Mouse (Mus musculus) left cerebral cortex, postnatal 14 days (tissue): ENCODE data around the gene Xylt1. TPM values are rescaled to one million over a fixed set of nuclear protein-coding genes. Genes with fewer than 3 reads are reported as not detected.
A peak's percentile ranks its signal among the peaks of the same experiment; 100 is the strongest.

Experiments
- DNase-seq, 2 experiments: peaks; one replicate each; pipeline ENCODE4 v3.0.0; 2021 to 2022; ENCODE audit warnings: low spot score in 2 of 2, mixed read lengths in 1 of 2
- intact Hi-C: fragments of 180-260 bp; cut with DNase I; formaldehyde crosslinking; loops from one replicate; pipeline ENCODE4 v1.15.1; 2025
- total RNA-seq, 2 experiments: library from RNA; stranded (reverse); gene quantifications; 2 replicates each; pipeline ENCODE4 v1.2.3; 2021

Gene Xylt1
- total RNA-seq, 2 experiments from 2014 or later: 52.9 to 53.8 TPM

DNA sequence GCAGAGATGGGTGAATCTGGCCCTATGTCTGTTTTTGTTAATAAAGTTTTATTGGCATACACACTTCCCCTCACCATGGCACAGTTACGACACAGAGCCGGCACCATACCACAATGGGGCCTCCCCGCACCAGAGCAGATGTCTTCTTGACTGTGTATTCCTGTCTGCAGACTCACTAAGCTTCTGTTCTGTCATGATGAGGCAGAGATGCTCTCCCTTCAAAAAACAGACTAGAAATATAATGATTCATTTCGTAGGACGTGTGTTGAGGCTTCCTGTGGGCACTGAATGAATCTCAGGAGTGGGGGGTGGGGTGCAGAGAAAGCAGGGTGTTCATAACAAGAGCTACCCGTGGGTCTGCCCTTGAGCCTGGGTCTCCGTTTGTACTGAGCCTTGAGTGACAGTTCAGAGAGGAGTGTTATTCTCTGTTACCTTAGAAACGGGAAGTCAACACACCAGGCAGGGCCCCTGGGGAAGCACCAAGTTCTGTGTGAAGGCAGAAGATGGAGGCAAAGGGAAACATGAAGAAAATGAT, 48.0 kb downstream of the Xylt1 start:
- intact Hi-C loops: no loop called here
- peak in 1 of 2 experiments; percentile 46 for DNase-seq

DNA sequence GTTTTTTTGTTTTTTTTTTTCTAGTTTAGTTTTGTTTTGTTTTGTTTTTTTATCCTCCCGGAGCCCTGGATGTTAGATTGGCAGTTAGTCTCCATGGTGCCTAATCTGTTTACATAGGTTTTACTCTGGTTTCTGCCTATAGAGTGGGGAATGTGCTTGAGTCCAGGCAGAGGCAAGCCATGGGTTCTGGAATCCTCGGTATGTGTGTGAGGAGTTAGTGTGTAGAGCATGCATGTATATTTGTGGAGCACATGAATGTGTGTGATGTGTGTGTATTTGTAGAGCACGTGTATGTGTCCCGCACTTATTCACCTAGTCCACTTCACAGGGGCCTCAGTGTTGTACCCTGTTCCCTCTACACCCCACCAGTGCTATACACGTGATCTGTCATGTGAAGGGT, 48.7 kb downstream of the Xylt1 start:
- no peak for DNase-seq
- intact Hi-C loops: no loop called here

DNA sequence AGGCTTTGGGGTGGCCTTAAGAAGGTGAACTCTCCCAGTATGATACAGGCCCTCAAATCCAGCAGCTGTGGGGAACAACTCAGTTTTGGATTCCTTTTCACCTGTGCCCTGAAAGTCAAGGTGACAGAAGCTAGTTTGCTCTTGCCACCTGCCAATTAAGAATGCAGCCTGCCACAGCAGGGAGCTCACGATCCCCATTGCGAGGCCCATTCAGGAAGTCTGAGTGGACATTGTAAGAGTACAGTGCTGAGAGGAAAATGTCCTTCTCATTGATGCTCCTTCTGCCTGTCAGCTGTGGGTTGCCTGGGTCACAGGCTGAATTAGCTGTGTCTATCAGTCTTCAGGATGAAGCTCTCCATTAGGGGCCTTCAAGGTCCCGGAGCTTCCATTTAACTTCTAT, 49.1 kb downstream of the Xylt1 start:
- intact Hi-C loops: no loop called here
- no peak for DNase-seq

DNA sequence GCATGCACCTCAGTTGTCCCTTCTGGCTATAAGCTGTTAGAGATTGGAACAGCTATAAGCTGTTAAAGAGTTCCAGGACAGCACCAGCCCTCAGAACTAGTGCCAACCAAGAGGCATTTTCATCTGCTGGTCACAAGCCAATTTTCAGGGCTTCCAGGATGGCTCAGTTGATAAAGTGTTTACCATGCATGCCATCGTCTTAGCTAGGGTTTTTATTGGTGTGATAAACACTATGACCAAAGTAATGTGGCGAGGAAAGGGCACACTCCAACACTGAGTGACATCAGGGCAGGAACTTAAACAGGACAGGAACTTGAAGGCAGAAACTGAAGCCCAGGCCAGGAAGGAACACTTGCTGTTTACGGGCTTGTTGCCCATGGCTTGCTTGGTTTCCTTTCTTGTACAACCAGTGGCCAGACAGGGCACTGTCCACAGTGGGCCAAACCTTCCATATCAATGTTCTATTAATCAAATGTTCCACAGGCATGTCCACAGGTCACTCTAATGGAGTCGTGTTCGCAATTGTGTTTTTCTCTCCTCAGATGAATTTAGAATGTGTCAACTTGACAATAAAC, 49.7 kb downstream of the Xylt1 start:
- DNase-seq: no peak
- intact Hi-C loops: no loop called here

DNA sequence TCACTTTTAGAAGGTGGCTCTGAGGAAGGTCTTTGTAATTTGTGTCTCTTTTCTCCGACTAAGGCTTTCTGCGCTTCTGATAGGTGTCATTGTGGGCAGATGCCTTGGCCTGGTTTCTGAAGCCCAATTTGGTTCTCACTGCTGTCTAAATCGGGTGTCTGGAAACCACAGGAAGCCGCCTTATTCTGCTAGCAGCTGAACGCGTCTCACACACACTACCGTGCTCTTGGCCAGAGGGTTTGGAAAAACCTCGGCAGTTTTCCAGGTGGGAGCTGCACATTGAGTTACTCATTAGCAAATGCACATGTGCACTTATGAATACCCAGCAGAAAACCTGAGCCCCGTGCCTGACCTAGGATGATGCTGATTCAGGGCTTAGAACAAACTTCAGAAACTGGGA, 52.9 kb downstream of the Xylt1 start:
- intact Hi-C loops: no loop called here
- peak; percentile 65 to 66 for DNase-seq

DNA sequence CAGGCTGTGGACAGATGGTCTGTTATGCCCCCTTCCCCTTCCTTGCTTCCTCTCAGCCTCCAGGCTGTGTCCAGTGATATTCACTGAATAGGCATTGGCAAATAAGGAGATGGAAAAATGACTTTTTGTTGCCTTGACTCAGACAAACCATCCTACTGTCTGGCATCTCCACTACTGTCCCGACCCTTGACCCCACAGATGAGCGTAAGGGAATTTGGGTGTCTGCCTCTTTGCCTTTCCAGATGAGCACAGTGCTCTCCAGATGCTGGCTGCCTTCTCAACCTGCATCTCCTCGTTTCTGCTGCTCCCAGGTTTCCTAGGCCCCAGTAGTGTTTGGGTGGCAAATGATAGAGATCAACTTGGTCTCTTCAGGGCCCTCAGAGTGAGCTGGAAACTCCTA, 54.3 kb downstream of the Xylt1 start:
- intact Hi-C loops: loop anchor here (5.0 kb wide), 1 partner anchor 53 kb away; the partner anchor contains the start of gene Xylt1
- no peak for DNase-seq

DNA sequence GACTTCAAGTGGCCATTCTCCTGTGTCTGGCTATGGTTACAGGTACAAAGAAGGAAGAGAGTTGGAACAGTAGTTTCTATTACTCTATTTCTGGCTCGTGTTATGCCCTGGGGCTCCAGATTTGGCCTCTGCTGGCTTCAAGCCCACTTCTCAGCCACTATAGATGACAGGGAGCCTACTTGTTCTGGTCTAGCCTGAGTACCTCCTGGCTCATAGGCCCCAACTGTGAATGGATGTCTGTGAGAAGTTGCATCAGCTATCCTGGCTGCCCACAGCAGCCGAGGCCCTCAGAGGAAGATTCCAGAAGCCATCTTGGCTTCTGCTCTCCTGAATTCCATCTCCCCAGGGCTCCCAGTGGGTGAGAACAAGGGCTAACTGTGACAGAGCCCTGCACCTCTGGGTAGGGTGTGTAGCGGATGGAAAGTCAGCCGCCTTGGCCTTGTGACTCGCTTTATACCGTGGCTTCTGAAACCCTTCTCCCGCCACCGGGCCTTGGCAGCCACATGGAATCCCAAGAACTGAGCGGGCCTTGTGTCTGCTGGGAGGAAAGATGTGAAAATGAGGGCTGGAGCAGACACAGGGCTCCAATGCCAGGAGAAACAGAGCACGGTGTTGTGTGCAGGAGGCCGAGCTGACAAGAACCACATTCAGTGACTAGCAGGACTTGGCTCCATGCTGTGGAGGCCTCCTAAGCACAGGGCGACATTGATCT, 55.1 kb downstream of the Xylt1 start:
- intact Hi-C loops: loop anchor here (5.0 kb wide), 1 partner anchor 54 kb away; the partner anchor contains the start of gene Xylt1
- peak; percentile 51 to 68 for DNase-seq

DNA sequence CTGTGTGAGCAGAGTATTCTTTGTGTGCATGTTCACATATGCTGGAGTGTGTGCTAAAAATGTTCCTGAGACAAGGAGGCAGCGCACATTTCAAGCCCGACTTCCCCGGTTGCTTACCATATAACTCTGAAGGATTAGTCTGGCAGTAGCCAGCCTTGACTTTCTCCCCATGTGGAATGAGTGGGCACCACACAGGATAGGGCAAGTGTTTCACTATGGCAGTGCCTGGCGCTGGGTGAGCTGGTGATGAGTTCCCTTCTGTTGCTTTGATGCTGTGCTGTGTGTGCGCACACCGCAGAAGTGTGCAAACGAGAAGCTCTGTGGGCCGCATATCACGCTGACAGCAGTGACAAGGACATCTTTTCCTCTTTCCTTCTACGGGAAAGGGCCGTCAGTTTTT, 56.1 kb downstream of the Xylt1 start:
- peak; percentile 31 to 52 for DNase-seq

DNA sequence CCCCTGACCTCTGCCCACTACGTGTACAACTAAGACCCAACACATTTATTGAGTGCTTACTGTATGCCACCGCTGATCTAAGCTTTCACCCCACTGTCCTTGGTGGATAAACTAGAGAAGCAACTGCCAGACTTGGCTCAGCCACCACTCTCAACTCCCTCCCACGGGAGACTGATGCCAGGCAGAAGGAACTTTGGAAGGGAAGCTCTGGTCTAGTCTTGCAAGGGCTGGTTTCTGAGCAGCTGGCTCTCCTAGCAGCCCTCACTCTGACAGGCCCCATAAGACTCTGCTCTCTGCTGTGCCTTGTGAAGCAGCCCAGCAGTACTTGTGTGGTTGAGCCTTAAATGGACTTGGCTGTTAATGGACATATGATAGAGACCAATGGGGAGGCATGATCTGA, 60.2 kb downstream of the Xylt1 start:
- DNase-seq: peak; percentile 55 to 72
- intact Hi-C loops: no loop called here

More for the DNA sequence above, 56.1 kb downstream of the Xylt1 start:
- intact Hi-C loops: loop anchor here (5.0 kb wide), 1 partner anchor 55 kb away; the partner anchor contains the start of gene Xylt1

DNA sequence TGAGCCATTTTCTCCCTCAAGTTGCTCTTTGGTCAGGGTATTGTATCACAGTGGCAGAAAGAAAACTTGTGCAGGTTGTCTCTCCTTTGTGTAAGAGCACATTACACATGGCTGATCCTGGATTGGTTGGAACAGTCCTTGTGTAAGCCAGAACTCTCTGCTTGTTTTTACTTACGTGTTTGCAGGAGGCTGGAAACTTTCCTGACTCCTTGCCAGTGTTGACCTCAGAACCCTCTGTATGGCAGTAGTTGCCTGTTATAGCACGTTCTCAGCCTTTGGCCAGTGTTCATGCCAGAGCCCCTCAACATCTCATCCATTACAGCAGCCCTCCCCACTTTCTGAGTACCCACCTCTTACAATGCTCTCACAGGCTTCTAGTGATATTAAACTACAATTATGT, 61.9 kb downstream of the Xylt1 start:
- intact Hi-C loops: no loop called here
- DNase-seq: no peak

DNA sequence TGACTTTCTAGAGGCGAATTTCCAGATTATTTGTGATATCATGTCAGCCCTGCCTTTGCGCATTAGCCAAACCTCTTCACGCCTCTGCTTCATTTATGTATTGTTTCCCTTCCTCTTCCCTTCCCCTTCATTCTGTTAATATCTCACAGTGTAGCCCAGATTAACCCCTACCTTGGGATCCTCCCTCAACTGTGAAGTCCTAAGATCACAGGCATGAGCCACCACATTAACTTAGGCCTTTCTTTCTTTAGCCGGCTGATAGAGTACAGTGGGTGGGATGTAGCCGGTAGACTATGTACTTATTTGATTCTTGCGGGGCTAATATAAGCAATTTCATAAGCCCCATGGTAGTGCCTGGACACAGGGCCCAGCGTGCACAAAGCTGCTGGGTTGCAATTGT, 62.4 kb downstream of the Xylt1 start:
- DNase-seq: no peak
- intact Hi-C loops: no loop called here

DNA sequence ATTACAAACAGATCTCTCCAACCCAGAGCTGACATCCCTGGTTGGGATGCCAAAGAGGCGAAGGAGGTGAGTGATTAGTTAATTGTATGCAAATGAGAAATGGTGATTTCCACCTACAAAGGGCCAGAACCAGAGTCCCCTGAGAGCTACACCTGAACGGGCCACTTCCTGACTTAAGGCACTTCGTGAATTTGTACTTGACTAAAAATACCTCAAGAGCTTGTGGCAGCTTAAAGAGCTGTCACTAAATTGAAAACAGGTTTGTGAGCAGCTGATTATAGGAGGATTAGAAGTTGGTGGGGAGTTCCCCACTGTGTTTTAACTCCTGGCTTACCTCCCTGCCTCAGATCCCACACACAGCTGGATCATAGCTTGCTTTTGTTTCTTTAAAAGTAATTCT, 64.7 kb downstream of the Xylt1 start:
- DNase-seq: no peak
- intact Hi-C loops: no loop called here

DNA sequence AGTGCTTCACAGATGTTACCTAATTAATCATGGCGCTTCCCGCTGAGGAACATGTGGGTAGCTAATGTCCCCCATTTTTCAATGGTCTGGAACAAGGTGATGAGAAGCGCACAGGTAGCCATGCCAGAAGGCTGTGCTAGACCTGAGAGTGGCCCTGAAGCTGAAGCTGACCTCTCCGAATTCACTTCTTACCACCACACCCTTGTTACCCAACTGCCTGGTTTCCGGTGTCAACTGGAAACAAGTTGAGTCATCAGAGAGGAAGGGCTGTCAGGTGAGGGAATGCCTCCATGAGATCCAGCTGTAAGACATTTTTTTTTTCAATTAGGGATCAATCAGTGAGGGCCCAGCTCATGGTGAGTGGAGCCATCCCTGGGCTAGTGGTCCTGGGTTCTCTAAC, 68.8 kb downstream of the Xylt1 start:
- no peak for DNase-seq
- intact Hi-C loops: no loop called here

DNA sequence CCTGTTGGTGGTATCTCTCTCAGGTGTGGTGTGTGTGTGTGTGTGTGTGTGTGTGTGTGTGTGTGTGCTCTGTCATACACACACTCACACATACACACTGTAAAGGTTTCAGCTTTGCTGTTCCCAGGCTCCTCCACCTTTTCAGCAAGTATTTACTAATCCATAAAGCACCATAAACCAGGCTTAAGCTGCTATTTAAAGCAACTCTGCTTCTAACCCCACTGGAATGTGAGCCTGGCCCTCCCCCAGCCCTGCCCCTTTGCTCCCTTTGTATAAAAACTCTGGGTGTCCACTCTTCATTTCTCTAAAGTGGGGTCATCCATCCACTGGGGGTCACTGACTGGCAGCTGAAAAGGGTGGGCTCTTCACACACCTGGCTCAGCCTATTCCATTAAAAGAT, 70.4 kb downstream of the Xylt1 start:
- intact Hi-C loops: no loop called here

DNA sequence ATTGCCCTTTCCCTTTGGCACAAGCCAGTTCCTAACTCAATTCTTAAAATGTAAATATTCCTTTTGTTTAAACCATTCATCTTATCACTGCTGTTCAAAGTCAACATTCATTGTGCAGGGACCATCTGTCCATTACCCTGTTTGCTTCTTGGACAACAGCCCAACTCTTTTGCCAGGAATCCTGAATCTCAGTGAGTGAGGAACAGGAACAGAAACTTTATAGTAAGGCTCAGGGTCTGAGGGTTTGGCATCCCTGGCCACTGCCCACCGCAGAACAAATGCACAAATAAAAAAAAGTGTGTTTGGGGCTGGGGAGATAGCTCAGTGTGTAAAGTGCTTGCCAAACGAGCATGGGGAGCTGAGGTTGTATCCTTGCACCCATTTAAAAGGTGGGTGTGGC, 71.5 kb downstream of the Xylt1 start:
- no peak for DNase-seq
- intact Hi-C loops: no loop called here

More for the DNA sequence above, 70.4 kb downstream of the Xylt1 start:
- no peak for DNase-seq

DNA sequence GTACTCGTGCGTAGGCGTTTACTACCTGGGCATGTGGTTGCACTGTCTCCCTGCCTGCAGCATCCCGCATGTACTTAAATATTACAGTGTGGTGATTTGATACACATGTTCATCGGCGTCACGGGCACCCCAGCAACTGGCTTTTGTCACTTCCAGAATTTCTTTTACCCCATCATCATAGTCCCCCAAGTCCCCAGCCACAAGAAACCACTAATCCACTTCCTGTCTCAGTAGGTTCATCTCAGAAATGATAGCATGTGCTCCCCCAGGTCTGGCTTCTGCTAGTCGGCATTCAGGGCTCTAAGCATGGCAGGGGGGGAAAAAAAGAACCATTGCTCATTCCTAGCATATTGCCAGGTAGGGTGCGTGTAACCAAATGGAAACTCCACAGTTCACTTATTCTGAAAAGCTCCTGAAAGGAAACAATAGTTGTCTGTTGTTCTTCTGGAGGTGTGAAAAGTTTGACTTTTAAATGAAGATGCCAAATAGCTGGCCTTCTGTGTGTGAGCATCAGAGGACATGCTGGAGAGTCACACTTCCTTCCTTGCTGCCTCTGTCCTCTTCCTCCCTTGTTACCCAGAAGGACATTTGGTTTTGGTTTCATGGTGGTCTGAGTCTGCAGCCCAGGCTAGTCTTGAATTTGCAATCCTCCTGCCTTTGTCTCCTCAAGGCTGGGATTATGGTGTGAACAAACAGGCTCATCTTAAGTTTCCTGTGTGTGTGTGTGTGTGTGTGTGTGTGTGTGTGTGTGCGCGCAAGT, 74.2 kb downstream of the Xylt1 start:
- no peak for DNase-seq
- intact Hi-C loops: no loop called here

DNA sequence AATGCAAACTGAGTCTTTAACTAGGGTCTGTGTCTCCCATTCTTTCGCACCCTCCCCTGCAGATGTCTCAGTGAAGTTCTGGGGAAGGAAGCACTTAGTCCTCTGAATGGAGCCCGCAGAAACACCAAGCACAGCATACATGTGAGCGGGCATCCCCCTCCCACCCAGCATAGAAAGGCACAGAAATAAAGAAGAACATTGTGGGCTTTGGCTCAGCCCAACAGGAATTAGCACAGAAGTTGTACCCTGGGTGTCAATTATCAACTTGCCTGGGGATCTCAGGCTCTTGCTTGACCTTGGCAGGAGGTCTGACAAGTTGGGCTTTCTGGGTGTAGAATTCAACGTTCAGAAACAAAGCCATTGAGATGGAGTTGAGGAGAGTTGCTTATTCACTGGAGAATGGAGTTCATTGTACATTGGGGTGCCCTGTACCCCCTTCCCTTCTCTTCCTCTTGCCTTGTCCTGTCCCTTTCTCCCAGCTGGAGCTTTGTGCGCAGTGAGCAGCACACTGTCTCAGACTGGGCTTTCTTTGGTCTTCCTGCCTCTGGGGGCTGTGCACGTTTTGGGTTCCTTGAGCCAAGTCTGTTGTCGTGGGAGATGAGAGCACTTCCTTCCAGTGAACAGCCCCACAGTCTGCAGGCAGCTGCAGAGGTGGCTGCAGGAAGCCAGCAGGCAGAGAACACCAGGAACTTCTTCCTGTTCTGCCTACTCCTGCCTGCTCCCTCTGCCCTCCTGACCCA, 81.6 kb downstream of the Xylt1 start:
- peak; percentile 67 to 73 for DNase-seq
- intact Hi-C loops: loop anchor here (10.0 kb wide), 1 partner anchor 78 kb away; the partner anchor contains the start of gene Xylt1

DNA sequence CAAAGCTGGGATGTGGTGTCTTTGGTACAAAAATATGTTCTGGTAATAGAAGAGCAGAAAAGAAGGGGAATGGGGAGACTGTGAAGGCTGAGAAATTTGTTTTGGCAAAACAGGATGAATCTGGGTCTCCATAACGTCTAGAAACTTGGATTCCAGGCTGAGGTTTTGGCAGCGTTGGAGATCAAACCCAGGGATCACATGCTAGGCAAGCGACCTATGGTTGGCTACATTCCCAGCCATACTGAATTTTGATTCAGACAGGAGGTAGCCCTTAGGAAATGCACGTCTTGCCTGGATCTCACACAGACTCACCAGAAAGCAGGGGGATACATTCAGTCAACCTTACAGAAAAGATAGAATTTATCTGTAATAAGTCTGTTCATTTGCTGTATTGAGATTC, 84.2 kb downstream of the Xylt1 start:
- DNase-seq: no peak
- intact Hi-C loops: loop anchor here (10.0 kb wide), 1 partner anchor 80 kb away; the partner anchor contains the start of gene Xylt1

DNA sequence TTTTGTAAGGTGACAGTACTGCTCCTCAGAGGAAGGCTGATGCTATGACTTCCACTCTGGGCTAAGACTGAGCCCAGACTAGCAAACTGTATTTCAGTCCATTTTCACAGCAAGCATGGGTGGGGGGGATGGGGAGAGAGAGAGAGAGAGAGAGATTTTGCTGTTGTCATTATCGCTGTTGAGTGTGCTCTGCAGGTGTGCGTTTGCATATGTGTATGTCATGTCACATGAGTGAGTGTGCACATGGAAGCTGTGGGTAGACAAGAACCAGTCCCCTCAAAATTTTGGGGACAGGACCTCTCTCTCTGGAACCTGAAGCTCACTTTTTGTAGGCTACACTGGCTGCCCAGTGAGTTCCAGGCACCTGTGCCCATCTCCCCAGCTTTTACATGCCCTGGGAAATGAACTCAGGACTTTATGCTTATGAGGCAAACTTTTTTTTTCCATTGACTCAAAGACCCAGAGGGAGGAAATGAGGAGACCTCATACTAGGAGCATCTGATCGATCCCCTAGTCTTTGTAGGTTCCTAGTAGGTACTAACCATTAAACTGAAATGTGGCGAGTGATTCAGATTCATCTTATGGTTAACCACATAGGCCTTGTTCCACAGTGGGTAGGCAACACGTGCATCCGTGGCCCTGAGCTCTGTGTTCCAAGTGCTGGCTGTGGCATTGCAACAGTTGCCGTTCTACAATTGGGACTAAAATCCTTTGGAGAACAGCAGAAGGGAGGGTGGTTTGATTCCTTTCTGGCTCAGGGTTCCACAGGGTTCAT, 85.4 kb downstream of the Xylt1 start:
- intact Hi-C loops: loop anchor here (10.0 kb wide), 1 partner anchor 81 kb away; the partner anchor contains the start of gene Xylt1
- DNase-seq: no peak
